Mouse (Mus musculus) limb, embryonic 10.5 days (tissue): ENCODE data around the gene Ldlrad1. TPM values are rescaled to one million over a fixed set of nuclear protein-coding genes. Genes with fewer than 3 reads are reported as not detected.

Experiments used
- DNase-seq: peaks from one replicate; pipeline ENCODE4 v3.0.0-alpha.2; 2017; ENCODE audit warnings: low spot score
- H3K27ac ChIP-seq: fragments of 300-500 bp; sonication (generic); 2 replicates; pipeline ENCODE4 v1.5.1; 2016; ENCODE audit warnings: mild to moderate bottlenecking
- H3K27me3 ChIP-seq: fragments of 300-500 bp; sonication (generic); 2 replicates; pipeline ENCODE4 v1.6.1; 2016; ENCODE audit warnings: low read depth, mild to moderate bottlenecking; ENCODE audit not compliant: poor library complexity, severe bottlenecking
- H3K36me3 ChIP-seq: fragments of 300-500 bp; sonication (generic); 2 replicates; pipeline ENCODE4 v1.6.1; 2016; ENCODE audit warnings: mild to moderate bottlenecking, moderate library complexity
- H3K4me1 ChIP-seq: fragments of 300-500 bp; sonication (generic); 2 replicates; pipeline ENCODE4 v1.6.1; 2016
- H3K4me3 ChIP-seq: fragments of 300-500 bp; sonication (generic); 2 replicates; pipeline ENCODE4 v1.5.1; 2016; ENCODE audit warnings: mild to moderate bottlenecking, moderate library complexity
- H3K9me3 ChIP-seq: fragments of 300-500 bp; sonication (generic); replicated peaks from 2 replicates; pipeline ENCODE4 v1.6.1; 2016; ENCODE audit warnings: mild to moderate bottlenecking
- WGBS: fragments of 180-500 bp; shearing (Covaris S2); methylation state at CpG from one replicate; pipeline ENCODE4 v1.1.7; 2016; 5-methylcytosine and 5-hydroxymethylcytosine counted together
- polyA plus RNA-seq: library from polyadenylated mRNA; unstranded; fragments of >200 nt; fragmentation: Nextera tagmentation; extraction: Ambion mirVana; gene quantifications from 2 replicates; pipeline ENCODE4 v1.2.1, GENCODE M21; 2016

Gene Ldlrad1
- polyA plus RNA-seq: not detected in 2 replicates

DNA sequence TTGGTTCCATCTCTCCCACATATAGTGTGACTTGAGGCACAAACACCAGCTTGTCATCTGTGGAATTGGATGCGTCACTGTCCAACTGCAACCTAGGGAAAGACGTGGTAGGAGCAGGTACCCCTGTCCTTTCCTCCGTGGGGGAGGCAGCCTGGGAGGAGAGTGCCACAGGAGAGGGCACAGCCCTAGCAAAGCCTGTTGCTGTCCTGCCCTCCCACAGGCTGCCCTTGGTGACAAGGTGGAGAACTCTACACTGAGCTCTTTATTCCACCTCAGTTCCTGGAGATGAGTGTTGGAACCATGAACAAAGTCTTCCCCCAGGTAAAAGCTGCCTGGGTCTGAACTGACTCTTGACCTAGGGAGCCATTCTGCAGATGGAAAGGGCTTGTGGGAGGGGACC is at the start of gene Ldlrad1:
TSS of gene Ldlrad1 (plus strand) at position 301 of the 400 bp plus-strand sequence.
- Histone ChIP-seq H3K36me3 (peaks cover 49% of the 10 kb centered on the region), H3K4me1 (peaks cover 14% of the 10 kb centered on the region), H3K4me3 (no peak within 1 kb of the TSS), H3K9me3 (no peaks in the 10 kb centered on the region), H3K27ac (no peak within 1 kb of the TSS), H3K27me3 (no peaks in the 10 kb centered on the region)
- 90% methylated on average over 3 of the region's 3 CpGs for WGBS
- DNase-seq: no peak

- WGBS: 93% methylated on average over 8 of the region's 8 CpGs
Observed at GRCm38 (mm10) chr4:107160181-107160580, 48.8 kb upstream of the Ldlrad1 start.

DNA sequence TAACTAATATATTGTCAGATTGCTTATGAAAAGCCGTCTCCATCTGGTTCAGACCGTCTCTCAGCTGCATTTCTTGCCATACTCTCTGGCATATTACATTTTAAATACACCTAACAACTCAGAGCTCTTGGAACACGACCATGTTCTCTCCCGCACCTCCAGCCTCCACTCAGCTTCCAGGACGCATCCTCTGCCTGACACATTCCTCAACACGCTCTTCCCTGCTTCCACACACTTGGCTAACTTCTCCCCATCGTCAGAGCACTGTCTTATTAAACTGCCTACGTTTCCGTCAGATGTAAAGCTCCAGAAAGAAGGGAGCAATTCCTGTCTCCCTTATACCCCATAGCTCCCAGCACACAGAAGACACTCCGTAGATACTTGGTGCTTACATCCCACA is 45.6 kb upstream of the Ldlrad1 start:
- Histone ChIP-seq H3K27ac (no peak overlapping the region), H3K4me1 (peaks cover 11% of the 10 kb centered on the region; the same call in 1 of the 2 replicates), H3K27me3 (no peaks in the 10 kb centered on the region), H3K4me3 (no peak overlapping the region), H3K36me3 (peaks cover 63% of the 10 kb centered on the region), H3K9me3 (no peaks in the 10 kb centered on the region)
- 90% methylated on average over 10 of the region's 10 CpGs for WGBS
- no peak for DNase-seq

More at GRCm38 (mm10) chr4:107160181-107160580, 48.8 kb upstream of the Ldlrad1 start:
- Histone ChIP-seq H3K27me3 (no peaks in the 10 kb centered on the region), H3K4me1 (peaks cover 22% of the 10 kb centered on the region), H3K36me3 (peaks cover 69% of the 10 kb centered on the region), H3K27ac (no peak overlapping the region), H3K4me3 (no peak overlapping the region), H3K9me3 (no peaks in the 10 kb centered on the region)
- no peak for DNase-seq

GRCm38 (mm10) chr4:107163756-107164587 is 45.0 kb upstream of the Ldlrad1 start:
- no peak overlapping the region for H3K4me3 ChIP-seq
- no peak overlapping the region for H3K27ac ChIP-seq
- peaks cover 61% of the 10 kb centered on the region for H3K36me3 ChIP-seq
- H3K9me3 ChIP-seq: no peaks in the 10 kb centered on the region
- DNase-seq: peak; percentile 65
- 52% methylated on average over 9 of the region's 9 CpGs for WGBS
- no peaks in the 10 kb centered on the region for H3K27me3 ChIP-seq
- peaks cover 11% of the 10 kb centered on the region; the same call in 1 of the 2 replicates for H3K4me1 ChIP-seq

GRCm38 (mm10) chr4:107166700-107167099 is 42.3 kb upstream of the Ldlrad1 start:
- Histone ChIP-seq H3K4me1 (0 out of 2 replicates have a peak, but pooled peaks cover 3% of the 10 kb centered on the region), H3K27me3 (no peaks in the 10 kb centered on the region), H3K36me3 (peaks cover 56% of the 10 kb centered on the region), H3K9me3 (no peaks in the 10 kb centered on the region), H3K4me3 (no peak overlapping the region), H3K27ac (no peak overlapping the region)
- 87% methylated on average over 5 of the region's 5 CpGs for WGBS
- DNase-seq: no peak

DNA sequence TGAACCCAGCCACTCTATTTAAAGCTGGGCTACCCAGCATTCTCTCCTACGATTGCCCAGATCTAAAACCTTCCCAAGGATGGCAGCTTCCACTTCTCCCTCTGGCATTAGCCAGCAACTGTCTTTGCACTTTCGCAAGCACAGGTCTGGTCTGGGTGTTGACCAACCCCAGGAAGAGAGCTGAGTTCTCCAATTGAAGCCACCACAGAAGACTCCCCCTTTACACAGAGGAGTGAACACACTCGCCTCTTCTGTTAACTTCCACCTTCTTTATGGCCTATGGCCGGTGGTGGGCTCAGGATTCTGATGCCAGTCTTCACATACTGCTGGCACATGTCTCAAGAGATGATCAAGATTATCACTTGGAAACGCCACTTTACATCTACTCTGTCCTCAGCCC is 41.2 kb upstream of the Ldlrad1 start:
- WGBS: 88% methylated on average over 5 of the region's 5 CpGs
- no peaks in the 10 kb centered on the region for H3K9me3 ChIP-seq
- H3K36me3 ChIP-seq: peaks cover 61% of the 10 kb centered on the region
- H3K4me1 ChIP-seq: 0 out of 2 replicates have a peak, but pooled peaks cover 7% of the 10 kb centered on the region
- no peak overlapping the region for H3K4me3 ChIP-seq
- DNase-seq: no peak
- no peaks in the 10 kb centered on the region for H3K27me3 ChIP-seq
- H3K27ac ChIP-seq: no peak overlapping the region

GRCm38 (mm10) chr4:107177506-107177905 is 31.5 kb upstream of the Ldlrad1 start:
- peaks cover 37% of the 10 kb centered on the region for H3K36me3 ChIP-seq
- H3K9me3 ChIP-seq: no peaks in the 10 kb centered on the region
- H3K4me1 ChIP-seq: peaks cover 32% of the 10 kb centered on the region
- no peak for DNase-seq
- H3K27me3 ChIP-seq: no peaks in the 10 kb centered on the region
- peak overlapping the region; percentile 94 for H3K27ac ChIP-seq
- H3K4me3 ChIP-seq: peak overlapping the region; percentile 91
- WGBS: 54% methylated on average over 11 of the region's 11 CpGs

- DNase-seq: peak; percentile 96
- under 1% methylated on average over 49 of the region's 49 CpGs for WGBS
- Histone ChIP-seq H3K36me3 (peaks cover 30% of the 10 kb centered on the region), H3K9me3 (no peaks in the 10 kb centered on the region), H3K27me3 (no peaks in the 10 kb centered on the region), H3K4me3 (peak within 1 kb of the TSS; percentile 91), H3K4me1 (peaks cover 33% of the 10 kb centered on the region), H3K27ac (peak within 1 kb of the TSS; percentile 94)
Observed at GRCm38 (mm10) chr4:107178182-107178829, 30.7 kb upstream of the Ldlrad1 start, which contains the start of gene Tmem59. TSS of gene Tmem59 (plus strand) at chr4:107178399.

- under 1% methylated on average over 47 of the region's 47 CpGs for WGBS
- H3K27ac ChIP-seq: peak within 1 kb of the TSS; percentile 94
- H3K9me3 ChIP-seq: no peaks in the 10 kb centered on the region
- peaks cover 34% of the 10 kb centered on the region for H3K4me1 ChIP-seq
- H3K4me3 ChIP-seq: peak within 1 kb of the TSS; percentile 91
- H3K36me3 ChIP-seq: peaks cover 25% of the 10 kb centered on the region
- DNase-seq: peak; percentile 72
- H3K27me3 ChIP-seq: no peaks in the 10 kb centered on the region
Observed at GRCm38 (mm10) chr4:107178830-107179490, 30.0 kb upstream of the Ldlrad1 start, which contains the start of gene Tceanc2. TSS of gene Tceanc2 (minus strand) at chr4:107179116.

GRCm38 (mm10) chr4:107179561-107179960 is 29.4 kb upstream of the Ldlrad1 start:
- H3K4me3 ChIP-seq: peak overlapping the region; percentile 91
- no peaks in the 10 kb centered on the region for H3K27me3 ChIP-seq
- H3K4me1 ChIP-seq: peaks cover 34% of the 10 kb centered on the region
- no peaks in the 10 kb centered on the region for H3K9me3 ChIP-seq
- peak overlapping the region; percentile 94 for H3K27ac ChIP-seq
- WGBS: 12% methylated on average over 8 of the region's 8 CpGs
- H3K36me3 ChIP-seq: peaks cover 19% of the 10 kb centered on the region
- no peak for DNase-seq

DNA sequence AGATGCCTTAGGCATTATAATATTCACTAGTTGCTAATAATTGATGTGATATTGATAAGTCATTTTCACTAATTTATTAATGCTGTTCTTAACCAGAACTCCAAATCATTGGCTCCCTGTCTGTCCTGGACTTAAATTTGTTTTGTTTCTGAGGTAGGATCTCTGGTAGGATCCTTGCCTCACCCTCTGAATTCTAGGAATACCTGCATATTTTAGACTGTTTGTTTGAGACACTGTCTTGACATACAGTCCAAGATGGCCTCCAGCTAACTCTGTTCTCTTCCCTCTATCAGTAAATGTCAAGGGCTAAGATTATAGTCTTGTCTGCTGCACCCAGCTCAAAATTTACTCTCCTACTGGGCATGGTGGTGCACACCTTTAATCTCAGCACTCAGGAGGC is 28.2 kb upstream of the Ldlrad1 start:
- H3K36me3 ChIP-seq: peaks cover 8% of the 10 kb centered on the region
- H3K4me1 ChIP-seq: peaks cover 40% of the 10 kb centered on the region
- H3K4me3 ChIP-seq: no peak overlapping the region
- no peaks in the 10 kb centered on the region for H3K27me3 ChIP-seq
- no peak for DNase-seq
- no peak overlapping the region for H3K27ac ChIP-seq
- H3K9me3 ChIP-seq: no peaks in the 10 kb centered on the region

DNA sequence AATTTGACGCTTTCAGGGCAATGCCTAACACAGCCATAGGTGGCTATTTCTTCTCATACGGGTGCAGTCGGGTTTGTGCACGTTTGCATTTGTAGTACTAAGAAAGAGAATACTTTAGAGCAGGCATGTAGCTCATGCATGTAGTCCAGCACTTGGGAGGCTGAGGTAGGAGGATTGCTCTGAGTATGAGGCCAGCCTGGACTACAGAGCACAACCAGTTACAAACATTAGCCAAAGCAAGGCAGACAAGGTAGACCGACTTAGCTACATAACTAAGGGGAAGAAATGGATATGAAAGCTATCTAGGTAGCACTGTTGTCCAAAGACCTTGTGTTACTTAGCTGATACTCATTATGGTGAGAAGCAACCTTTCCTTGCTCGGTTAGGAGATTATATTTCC is 27.1 kb upstream of the Ldlrad1 start:
- Histone ChIP-seq H3K9me3 (no peaks in the 10 kb centered on the region), H3K4me3 (no peak overlapping the region), H3K36me3 (peaks cover 12% of the 10 kb centered on the region), H3K27me3 (no peaks in the 10 kb centered on the region), H3K4me1 (peaks cover 39% of the 10 kb centered on the region), H3K27ac (no peak overlapping the region)
- no peak for DNase-seq
- WGBS: 93% methylated on average over 6 of the region's 6 CpGs
